Mouse (Mus musculus) midbrain, postnatal 0 days (tissue): ENCODE results near the gene Arhgap15. TPM values are rescaled to one million over a fixed set of nuclear protein-coding genes. Genes with fewer than 3 reads are reported as not detected.

Source experiments
- ATAC-seq: fragments of 200-750 bp; cut with Nextera tagmentation; 2 replicates; pipeline ENCODE4 v1.8.0; 2017; ENCODE audit warnings: moderate number of reproducible peaks, mild to moderate bottlenecking, moderate TSS enrichment, moderate library complexity; ENCODE audit not compliant: low FRiP score
- DNase-seq: peaks from one replicate; pipeline ENCODE4 v3.0.0-alpha.2; 2015; ENCODE audit warnings: low spot score
- H3K27ac ChIP-seq: fragments of 300-500 bp; sonication (generic); 2 replicates; pipeline ENCODE4 v1.5.1; 2014; ENCODE audit warnings: low read depth, mild to moderate bottlenecking, low read length, mixed read lengths
- H3K27me3 ChIP-seq: fragments of 300-500 bp; sonication (generic); 2 replicates; pipeline ENCODE4 v1.6.1; 2014; ENCODE audit warnings: low read length, control low read depth, mixed read lengths; ENCODE audit not compliant: insufficient read depth
- H3K36me3 ChIP-seq: fragments of 300-500 bp; sonication (generic); 2 replicates; pipeline ENCODE4 v1.6.1; 2014; ENCODE audit warnings: low read length, control low read depth, mixed read lengths; ENCODE audit not compliant: insufficient read depth
- H3K4me1 ChIP-seq: fragments of 300-500 bp; sonication (generic); 2 replicates; pipeline ENCODE4 v1.6.1; 2014; ENCODE audit warnings: mild to moderate bottlenecking, control low read depth, antibody characterized with exemption, low read length, mixed read lengths; ENCODE audit not compliant: insufficient read depth
- H3K4me2 ChIP-seq: fragments of 300-500 bp; sonication (generic); 2 replicates; pipeline ENCODE4 v1.6.1; 2014; ENCODE audit warnings: low read depth, mild to moderate bottlenecking, low read length, mixed read lengths; ENCODE audit not compliant: poor library complexity, severe bottlenecking
- H3K4me3 ChIP-seq: fragments of 300-500 bp; sonication (generic); 2 replicates; pipeline ENCODE4 v1.5.1; 2014; ENCODE audit warnings: low read depth, mild to moderate bottlenecking, low read length, moderate library complexity
- H3K9ac ChIP-seq: fragments of 300-500 bp; sonication (generic); replicated peaks from 2 replicates; pipeline ENCODE4 v1.6.1; 2014; ENCODE audit warnings: mild to moderate bottlenecking, low read length, moderate library complexity, mixed read lengths; ENCODE audit not compliant: poor library complexity, severe bottlenecking
- H3K9me3 ChIP-seq: fragments of 300-500 bp; sonication (generic); 2 replicates; pipeline ENCODE4 v1.6.1; 2016; ENCODE audit warnings: low read length, control low read depth
- CTCF ChIP-seq: IDR thresholded peaks from 2 replicates; pipeline ENCODE4 v1.5.1; 2016; ENCODE audit warnings: antibody characterized with exemption, mild to moderate bottlenecking
- WGBS: fragments of 180-500 bp; shearing (Covaris S2); extraction: QIAGEN DNeasy Blood & Tissue Kit; methylation state at CpG from one replicate; pipeline ENCODE4 v1.1.7; 2014; 5-methylcytosine and 5-hydroxymethylcytosine counted together
- polyA plus RNA-seq: library from polyadenylated mRNA; unstranded; fragments of >200 nt; fragmentation: Nextera tagmentation; extraction: Ambion mirVana; gene quantifications from 2 replicates; pipeline ENCODE4 v1.2.1, GENCODE M21; 2015
- total RNA-seq: library from RNA; depleted of rRNA; stranded (reverse); fragments of >200 nt; gene quantifications from 2 replicates; pipeline ENCODE4 v1.2.3, GENCODE M21; 2014

Gene Arhgap15
- total and polyA plus RNA-seq, 2 experiments from 2014 or later = 0.77 to 1.2 TPM

- Histone ChIP-seq H3K9ac (no peak overlapping the region), H3K4me1 (no peaks in the 10 kb centered on the region), H3K4me3 (no peak overlapping the region), H3K27ac (no peak overlapping the region), H3K9me3 (no peaks in the 10 kb centered on the region), H3K27me3 (no peaks in the 10 kb centered on the region), H3K4me2 (no peak overlapping the region), H3K36me3 (no peaks in the 10 kb centered on the region)
- DNase-seq (no peak), ATAC-seq (no peak)
- no peak for TF ChIP-seq CTCF
- 92% methylated on average over 3 of the region's 3 CpGs for WGBS
Observed at GRCm38 (mm10) chr2:43766200-43766599, 17.6 kb downstream of the Arhgap15 start.

GRCm38 (mm10) chr2:43769850-43770570 lies 21.4 kb downstream of the Arhgap15 start:
- Histone ChIP-seq H3K27ac (no peak overlapping the region), H3K4me2 (no peak overlapping the region), H3K27me3 (no peaks in the 10 kb centered on the region), H3K4me3 (no peak overlapping the region), H3K36me3 (no peaks in the 10 kb centered on the region), H3K4me1 (no peaks in the 10 kb centered on the region), H3K9ac (no peak overlapping the region), H3K9me3 (no peaks in the 10 kb centered on the region)
- TF ChIP-seq CTCF = no peak
- ATAC-seq = no peak
- no peak for DNase-seq
- WGBS = 99% methylated on average over 2 of the region's 2 CpGs

- Histone ChIP-seq H3K27ac (no peak overlapping the region), H3K4me1 (no peaks in the 10 kb centered on the region), H3K4me2 (no peak overlapping the region), H3K9me3 (no peaks in the 10 kb centered on the region), H3K9ac (no peak overlapping the region), H3K27me3 (no peaks in the 10 kb centered on the region), H3K36me3 (no peaks in the 10 kb centered on the region), H3K4me3 (no peak overlapping the region)
- DNase-seq (no peak), ATAC-seq (no peak)
- no peak for TF ChIP-seq CTCF
- WGBS = 87% methylated on average over 5 of the region's 5 CpGs
Observed at GRCm38 (mm10) chr2:43772640-43773039, 24.0 kb downstream of the Arhgap15 start.

- no peak overlapping the region for H3K27ac ChIP-seq
- no peak overlapping the region for H3K9ac ChIP-seq
- no peaks in the 10 kb centered on the region for H3K36me3 ChIP-seq
- WGBS = 56% methylated on average over 3 of the region's 3 CpGs
- H3K27me3 ChIP-seq = 0 out of 2 replicates have a peak, but pooled peaks cover 5% of the 10 kb centered on the region
- DNase-seq (no peak), ATAC-seq (no peak)
- no peaks in the 10 kb centered on the region for H3K9me3 ChIP-seq
- H3K4me2 ChIP-seq = no peak overlapping the region
- H3K4me1 ChIP-seq = no peaks in the 10 kb centered on the region
- H3K4me3 ChIP-seq = no peak overlapping the region
- no peak for TF ChIP-seq CTCF
Observed at GRCm38 (mm10) chr2:43782157-43782556, 33.5 kb downstream of the Arhgap15 start.

GRCm38 (mm10) chr2:43783759-43784735 lies 35.4 kb downstream of the Arhgap15 start:
- 71% methylated on average over 7 of the region's 7 CpGs for WGBS
- Histone ChIP-seq H3K4me1 (no peaks in the 10 kb centered on the region), H3K27ac (no peak overlapping the region), H3K36me3 (no peaks in the 10 kb centered on the region), H3K9ac (no peak overlapping the region), H3K9me3 (no peaks in the 10 kb centered on the region), H3K4me2 (no peak overlapping the region), H3K4me3 (no peak overlapping the region), H3K27me3 (0 out of 2 replicates have a peak, but pooled peaks cover 5% of the 10 kb centered on the region)
- ATAC-seq (no peak), DNase-seq (no peak)
- TF ChIP-seq CTCF = no peak

GRCm38 (mm10) chr2:43786101-43786500 lies 37.5 kb downstream of the Arhgap15 start:
- WGBS = 38% methylated on average over 3 of the region's 3 CpGs
- DNase-seq (peak; percentile 31), ATAC-seq (no peak)
- no peak overlapping the region for H3K4me3 ChIP-seq
- TF ChIP-seq CTCF = no peak
- no peak overlapping the region for H3K4me2 ChIP-seq
- no peaks in the 10 kb centered on the region for H3K36me3 ChIP-seq
- no peaks in the 10 kb centered on the region for H3K9me3 ChIP-seq
- H3K27me3 ChIP-seq = 0 out of 2 replicates have a peak, but pooled peaks cover 5% of the 10 kb centered on the region
- H3K27ac ChIP-seq = no peak overlapping the region
- no peaks in the 10 kb centered on the region for H3K4me1 ChIP-seq
- H3K9ac ChIP-seq = no peak overlapping the region
